In the genomic region with DNA sequence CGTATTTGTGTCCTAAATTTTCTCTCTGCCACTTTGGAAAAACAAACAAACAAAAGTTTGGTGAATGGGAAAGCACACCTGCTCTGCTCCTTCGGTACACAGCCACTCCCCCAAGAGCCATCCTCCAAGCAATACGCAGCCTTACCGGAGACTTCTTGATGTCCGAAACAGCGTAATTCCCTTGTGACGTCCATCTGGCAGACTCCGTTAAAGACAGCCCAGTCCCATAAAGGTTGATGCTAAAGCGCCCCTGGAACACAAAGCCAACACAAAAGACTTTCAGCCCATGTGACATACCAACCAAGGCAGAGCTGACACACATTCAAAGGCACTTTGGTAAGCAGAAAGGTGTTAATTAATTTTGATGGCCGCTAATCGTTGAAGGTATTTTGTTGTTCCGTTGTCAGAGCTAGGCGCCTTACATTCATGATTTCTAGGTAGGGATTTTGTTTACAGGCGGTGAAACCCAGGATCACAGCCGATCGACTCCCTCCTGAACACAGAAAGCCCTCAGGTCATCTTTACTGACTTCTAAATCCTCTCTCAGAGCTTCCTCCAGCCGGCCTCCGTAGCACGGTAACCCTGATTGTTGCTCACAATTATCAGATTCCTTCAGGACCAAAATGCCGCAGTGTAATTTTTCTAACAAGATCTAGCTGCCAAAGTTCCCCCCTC, we compare ENCODE assay signal across 9 mouse cellular contexts. TPM values are rescaled to one million over a fixed set of nuclear protein-coding genes. Genes with fewer than 3 reads are reported as not detected.
DNase-seq lines count a peak whose midpoint lies in the region; ATAC-seq and TF ChIP-seq lines count a peak whose summit lies in the region.
"Had no signal": no experiment of that assay in that cellular context is flagged by ENCODE, and none has a peak within 500 bp of the region (broad histone marks: within the 10 kb centered on the region; RNA-seq: fewer than 3 reads in every experiment).

No protein-coding gene starts in this region.

- WGBS in lung, postnatal 0 days = 36% methylated on average over 20 of the region's 20 CpGs
- WGBS in lung, adult 2 months = 46% methylated on average over 20 of the region's 20 CpGs
- WGBS in forebrain, embryonic 12.5 days = under 1% methylated on average over 20 of the region's 20 CpGs
- whole genome bisulfite sequencing in limb, embryonic 14.5 days = 8% methylated on average over 20 of the region's 20 CpGs
- 16% methylated on average over 20 of the region's 20 CpGs for WGBS in stomach, embryonic 16.5 days

- H3K9me3 ChIP-seq in lung, postnatal 0 days (ENCODE audit: low read length) = no peaks in the 10 kb centered on the region
- no peaks in the 10 kb centered on the region for H3K9me3 ChIP-seq in forebrain, embryonic 12.5 days
- H3K9me3 ChIP-seq in limb, embryonic 14.5 days (ENCODE audit: control insufficient read depth, low read length) = no peaks in the 10 kb centered on the region
- no peaks in the 10 kb centered on the region for H3K9me3 ChIP-seq in stomach, embryonic 16.5 days (replicated peaks; ENCODE audit: control insufficient read depth, low read length)

- TF ChIP-seq EP300 in lung, postnatal 0 days (IDR thresholded peaks at IDR 0.05) = no peak

- no peak overlapping the region for H3K4me2 ChIP-seq in lung, postnatal 0 days (replicated peaks; ENCODE audit: low read depth, low read length)
- H3K4me2 ChIP-seq in forebrain, embryonic 12.5 days = peak overlapping the region; percentile 66
- peak overlapping the region; percentile 52 for H3K4me2 ChIP-seq in limb, embryonic 14.5 days (replicated peaks; ENCODE audit: low read depth, low read length, severe bottlenecking)
- H3K4me2 ChIP-seq in stomach, embryonic 16.5 days (ENCODE audit: low read depth, low read length) = peak overlapping the region; percentile 47

- no peak for DNase-seq in lung, postnatal 0 days (ENCODE audit: low spot score)
- DNase-seq in lung, adult 2 months = no peak
- no peak for DNase-seq in limb, embryonic 14.5 days (ENCODE audit: low spot score)
- DNase-seq in layer of hippocampus, postnatal 10 days (ENCODE audit: low spot score in 2 of 2) = no peak
- DNase-seq in left cerebral cortex, postnatal 25 days (ENCODE audit: low spot score in 2 of 2) = no peak
- DNase-seq in right cerebral cortex, postnatal 36 days (ENCODE audit: low spot score in 2 of 2) = no peak

- TF ChIP-seq POLR2A in lung, adult 2 months (IDR thresholded peaks at IDR 0.05; ENCODE audit: borderline replicate concordance, extremely low read depth, low read depth, low read length) = no peak
- no peak for TF ChIP-seq POLR2A in limb, embryonic 14.5 days (IDR thresholded peaks at IDR 0.05; ENCODE audit: borderline replicate concordance, extremely low read depth, insufficient read depth, insufficient read length)

- H3K4me3 ChIP-seq in lung, postnatal 0 days (ENCODE audit: low read depth, low read length) = no peak overlapping the region
- no peak overlapping the region for H3K4me3 ChIP-seq in lung, adult 2 months (replicated peaks; ENCODE audit: extremely low read depth, low read depth, low read length)
- peak overlapping the region; percentile 34 for H3K4me3 ChIP-seq in forebrain, embryonic 12.5 days (replicated peaks)
- peak overlapping the region; percentile 24 for H3K4me3 ChIP-seq in limb, embryonic 14.5 days (replicated peaks; ENCODE audit: low read length)
- H3K4me3 ChIP-seq in stomach, embryonic 16.5 days (replicated peaks; ENCODE audit: low read length) = peak overlapping the region; percentile 23; the same call in 1 of the 2 replicates

- H3K4me1 ChIP-seq in lung, postnatal 0 days (ENCODE audit: insufficient read depth, low read depth, low read length) = no peaks in the 10 kb centered on the region
- no peaks in the 10 kb centered on the region for H3K4me1 ChIP-seq in lung, adult 2 months (ENCODE audit: control insufficient read depth, insufficient read depth, low read length)
- H3K4me1 ChIP-seq in forebrain, embryonic 12.5 days = peaks cover 17% of the 10 kb centered on the region
- peaks cover 6% of the 10 kb centered on the region; the same call in 1 of the 2 replicates for H3K4me1 ChIP-seq in limb, embryonic 14.5 days (ENCODE audit: control insufficient read depth, insufficient read depth, low read length)
- 0 out of 2 replicates have a peak, but pooled peaks cover 4% of the 10 kb centered on the region for H3K4me1 ChIP-seq in stomach, embryonic 16.5 days (ENCODE audit: control insufficient read depth, insufficient read depth, low read length)

- no peak for TF ChIP-seq CTCF in lung, postnatal 0 days (IDR thresholded peaks at IDR 0.05)
- TF ChIP-seq CTCF in lung, adult 2 months (IDR thresholded peaks at IDR 0.05; ENCODE audit: insufficient read depth, low read length) = no peak

- ATAC-seq in lung, postnatal 0 days = peak; percentile 41
- peak; percentile 54 for ATAC-seq in forebrain, embryonic 12.5 days (ENCODE audit: low FRiP score)
- ATAC-seq in limb, embryonic 14.5 days (ENCODE audit: low FRiP score, low read depth) = peak; percentile 17; the same call in 1 of the 2 replicates
- no peak for ATAC-seq in stomach, embryonic 16.5 days (ENCODE audit: insufficient read depth, low FRiP score)

- H3K27ac ChIP-seq in lung, postnatal 0 days (ENCODE audit: low read length) = no peak overlapping the region
- no peak overlapping the region for H3K27ac ChIP-seq in forebrain, embryonic 12.5 days
- H3K27ac ChIP-seq in limb, embryonic 14.5 days (replicated peaks; ENCODE audit: low read depth, low read length) = no peak overlapping the region
- H3K27ac ChIP-seq in stomach, embryonic 16.5 days (ENCODE audit: low read length) = no peak overlapping the region
- H3K27ac ChIP-seq: liver, embryonic 14.5 days had no signal

- H3K27me3 ChIP-seq in lung, postnatal 0 days (replicated peaks; ENCODE audit: insufficient read depth, low read length) = no peaks in the 10 kb centered on the region
- peaks cover 15% of the 10 kb centered on the region for H3K27me3 ChIP-seq in forebrain, embryonic 12.5 days
- H3K27me3 ChIP-seq in limb, embryonic 14.5 days (ENCODE audit: control insufficient read depth, insufficient read depth, low read length) = no peaks in the 10 kb centered on the region
- H3K27me3 ChIP-seq in stomach, embryonic 16.5 days (ENCODE audit: control insufficient read depth, insufficient read depth, low read length) = 0 out of 2 replicates have a peak, but pooled peaks cover 4% of the 10 kb centered on the region

- no peak overlapping the region for H3K9ac ChIP-seq in lung, postnatal 0 days (replicated peaks; ENCODE audit: low read depth)
- peak overlapping the region; percentile 36; the same call in 1 of the 2 replicates for H3K9ac ChIP-seq in forebrain, embryonic 12.5 days
- peak overlapping the region; percentile 32; the same call in 1 of the 2 replicates for H3K9ac ChIP-seq in limb, embryonic 14.5 days (ENCODE audit: low read depth, low read length, severe bottlenecking)
- H3K9ac ChIP-seq in stomach, embryonic 16.5 days (ENCODE audit: low read length) = peak overlapping the region; percentile 57; the same call in 1 of the 2 replicates
- H3K9ac ChIP-seq: liver, embryonic 14.5 days had no signal

- intact Hi-C loops in left cerebral cortex, postnatal 25 days (cut with DNase I) = loop anchor here (1.0 to 10.0 kb wide), 6 partner anchors 154 to 1268 kb away; no protein-coding TSS in a partner anchor

- H3K36me3 ChIP-seq in lung, postnatal 0 days (ENCODE audit: insufficient read depth, low read length) = no peaks in the 10 kb centered on the region
- H3K36me3 ChIP-seq in forebrain, embryonic 12.5 days (replicated peaks) = no peaks in the 10 kb centered on the region
- H3K36me3 ChIP-seq in limb, embryonic 14.5 days (ENCODE audit: control insufficient read depth, insufficient read depth, low read length) = peaks cover 8% of the 10 kb centered on the region
- H3K36me3 ChIP-seq in stomach, embryonic 16.5 days (ENCODE audit: control insufficient read depth, insufficient read depth, low read length) = no peaks in the 10 kb centered on the region

RNA-seq across cellular contexts. Expression of gene A730049H05Rik, which starts 29.4 kb away (rescaled TPM):
- 1.4 and 1.5 TPM in 2 replicates for polyA plus RNA-seq in lung, postnatal 0 days (2015; fragmentation: Nextera tagmentation; extraction: Ambion mirVana)
- 0.08 and 0.15 TPM in 2 replicates for polyA plus RNA-seq in lung, adult 2 months (2012; rRNA removed)
- 0.49 TPM in 1 of 2 replicates, not detected in the other for polyA plus RNA-seq in forebrain, embryonic 12.5 days (2016; fragmentation: Nextera tagmentation; extraction: Ambion mirVana)
- 0.06 and 0.10 TPM in 2 replicates for polyA plus RNA-seq in limb, embryonic 14.5 days (2012; rRNA removed)
- 0.54 and 0.63 TPM in 2 replicates for polyA plus RNA-seq in limb, embryonic 14.5 days (2014; fragmentation: Nextera tagmentation; extraction: Ambion mirVana)
- polyA plus RNA-seq in stomach, embryonic 16.5 days (2015; fragmentation: Nextera tagmentation; extraction: Ambion mirVana) = 0.46 and 0.87 TPM in 2 replicates
- total RNA-seq in layer of hippocampus, postnatal 10 days (2021) = under 1 TPM; 0.16 to 0.20 TPM
- under 1 TPM in 1 of 2 experiments, not detected in 1; 0.16 TPM for total RNA-seq in left cerebral cortex, postnatal 25 days (2021)

Comparison
In these comparisons a context has a peak if more than half of its experiments do, and no peak if none do; other contexts are left out.
1. H3K4me3 ChIP-seq: peak in forebrain, embryonic 12.5 days (single experiment), limb, embryonic 14.5 days (single experiment) and stomach, embryonic 16.5 days (single experiment); none in lung, postnatal 0 days (single experiment) and lung, adult 2 months (single experiment).